15 mouse cellular contexts compared by ENCODE assay signal in genomic region chr14:60671504-60671903, GRCm38 (mm10).
"Had no signal": no experiment of that assay in that cellular context is flagged by ENCODE, and none has a peak within 500 bp of the region (broad histone marks: within the 10 kb centered on the region; RNA-seq: fewer than 3 reads in every experiment).

No protein-coding gene starts in this region.

- H3K9ac ChIP-seq: kidney, embryonic 15.5 days; limb, embryonic 13.5 days; liver, embryonic 14.5 days; midbrain, embryonic 12.5 days; neural tube, embryonic 13.5 days had no signal

- H3K27ac ChIP-seq: kidney, embryonic 15.5 days; limb, embryonic 13.5 days; liver, embryonic 14.5 days; midbrain, embryonic 12.5 days; neural tube, embryonic 13.5 days had no signal

- H3K4me2 ChIP-seq: kidney, embryonic 15.5 days; limb, embryonic 13.5 days; midbrain, embryonic 12.5 days; neural tube, embryonic 13.5 days had no signal

- ATAC-seq: lung, postnatal 0 days had no signal

- H3K9me3 ChIP-seq: kidney, embryonic 15.5 days; limb, embryonic 13.5 days; midbrain, embryonic 12.5 days; neural tube, embryonic 13.5 days had no signal

- H3K27me3 ChIP-seq: kidney, embryonic 15.5 days; limb, embryonic 13.5 days; midbrain, embryonic 12.5 days; neural tube, embryonic 13.5 days had no signal

- H3K4me3 ChIP-seq: kidney, embryonic 15.5 days; limb, embryonic 13.5 days; midbrain, embryonic 12.5 days; neural tube, embryonic 13.5 days had no signal

- DNase-seq: kidney, postnatal 14 days; left cerebral cortex, postnatal 4 days; lung, adult 18-20 months; lung, postnatal 4 days; retina, postnatal 1 day; right cerebral cortex, postnatal 4 days; spleen, adult 18-20 months; thymus, adult 18-20 months; thymus, postnatal 14 days had no signal

- H3K36me3 ChIP-seq: kidney, embryonic 15.5 days; limb, embryonic 13.5 days; midbrain, embryonic 12.5 days; neural tube, embryonic 13.5 days had no signal
